Mouse (Mus musculus): Measurements from ENCODE around the gene Snx33. TPM values are rescaled to one million over a fixed set of nuclear protein-coding genes. Genes with fewer than 3 reads are reported as not detected.

Gene Snx33
- total and polyA plus RNA-seq, 3 experiments, result 1.7 to 3.2 (median 2.6) TPM

DNA sequence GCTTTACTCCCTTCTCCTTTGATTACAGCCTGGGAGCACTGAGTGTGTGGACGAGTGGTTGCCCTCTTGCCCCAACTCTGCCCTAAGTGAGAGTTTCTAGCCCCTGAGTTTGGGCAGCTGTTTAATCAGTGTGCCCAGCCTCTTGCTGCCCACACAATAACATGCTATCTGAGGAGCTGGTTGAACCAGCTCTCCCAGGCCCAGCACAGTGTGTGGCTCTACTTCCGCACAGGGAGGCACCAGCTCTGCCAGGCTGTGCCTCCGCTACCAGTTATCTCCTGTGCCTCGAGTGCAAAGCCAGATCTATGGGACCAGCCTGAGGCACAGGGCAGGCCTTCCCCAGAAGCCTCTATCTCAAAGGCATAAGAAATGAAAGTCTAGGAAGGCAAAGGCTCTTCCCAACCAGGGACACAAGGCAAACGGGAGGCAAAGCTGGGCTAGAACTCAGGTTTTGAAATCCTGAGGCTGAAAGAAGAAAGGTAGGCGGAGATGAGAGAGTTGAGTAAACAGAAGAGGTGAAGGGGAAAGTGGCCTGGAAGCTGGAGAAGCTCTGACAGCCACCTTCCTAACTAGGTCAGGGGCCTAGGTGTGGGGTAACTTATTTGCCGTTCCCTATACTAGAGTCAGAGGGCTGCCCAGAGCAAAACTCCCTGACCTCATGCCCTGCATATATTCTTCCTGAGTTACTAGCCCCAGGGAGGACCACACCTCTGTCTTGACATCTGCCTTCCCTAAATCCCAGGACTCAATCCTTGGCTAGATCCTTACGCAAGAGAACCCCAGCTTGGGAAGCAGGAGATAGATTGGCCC lies 4.1 kb downstream of the Snx33 start:
- H3K4me1 ChIP-seq (ENCODE audit: control insufficient read depth in 1 of 2, insufficient read depth in 2 of 2), result peaks cover 17 to 34% of the 10 kb centered on the region in 2 experiments
- dilution Hi-C loops (cut with MboI; ENCODE audit: extremely low pct_ligation_motif_present, extremely low pct_unique_long_range_greater_than_20kb, low sequenced_read_pairs), result no loop called here
- H3K4me3 ChIP-seq (replicated peaks in 1 of 3; ENCODE audit: low read depth in 2 of 3, low read length in 2 of 3, poor library complexity in 1 of 3), result no peak overlapping the region
- H3K27ac ChIP-seq (ENCODE audit: insufficient read depth, low read depth), result no peak overlapping the region
- H3K4me2 ChIP-seq (ENCODE audit: insufficient read depth, low read depth, poor library complexity, severe bottlenecking), result 0 out of 2 replicates have a peak overlapping the region, but pooled peaks have one; percentile 19
- H3K27me3 ChIP-seq (replicated peaks), result peaks cover 6% of the 10 kb centered on the region
- in situ Hi-C loops (cut with MboI; ENCODE audit: low pct_ligation_motif_present, low pct_unique_long_range_greater_than_20kb, low sequenced_read_pairs), result no loop called here
- TF ChIP-seq TCF12 (IDR thresholded peaks at IDR 0.05; ENCODE audit: low read depth, low read length) (no peak), JUND (conservative IDR thresholded peaks at IDR 0.05; ENCODE audit: low read depth, low read length) (no peak), TBP (conservative IDR thresholded peaks at IDR 0.05; ENCODE audit: low read depth, low read length) (no peak), CHD2 (IDR thresholded peaks at IDR 0.05; ENCODE audit: low read length) (no peak), PAX5 (IDR thresholded peaks at IDR 0.05; ENCODE audit: low read length) (no peak), RAD21 (IDR thresholded peaks at IDR 0.05; ENCODE audit: low read depth, low read length) (no peak), UBTF (IDR thresholded peaks at IDR 0.05; ENCODE audit: low read depth, low read length) (no peak), BHLHE40 (IDR thresholded peaks at IDR 0.05; ENCODE audit: low read depth, low read length) (no peak), E2F4 (IDR thresholded peaks at IDR 0.05; ENCODE audit: insufficient replicate concordance, low read depth, low read length) (no peak), ZKSCAN1 (IDR thresholded peaks at IDR 0.05; ENCODE audit: borderline replicate concordance, low read depth, low read length) (no peak), GABPA (IDR thresholded peaks at IDR 0.05; ENCODE audit: insufficient replicate concordance, low read depth, low read length) (no peak), SMC3 (IDR thresholded peaks at IDR 0.05; ENCODE audit: low read depth, low read length) (no peak), MAZ (IDR thresholded peaks at IDR 0.05; ENCODE audit: low read depth, low read length) (no peak), MAFK (IDR thresholded peaks at IDR 0.05; ENCODE audit: insufficient replicate concordance, low read length) (no peak), USF2 (conservative IDR thresholded peaks at IDR 0.05; ENCODE audit: low read depth, low read length) (no peak), ELF1 (IDR thresholded peaks at IDR 0.05; ENCODE audit: low read depth, low read length) (no peak), POLR2AphosphoS2 (IDR thresholded peaks at IDR 0.05; ENCODE audit: low read depth, low read length) (no peak), CHD1 (IDR thresholded peaks at IDR 0.05; ENCODE audit: low read depth, low read length) (no peak), NRF1 (IDR thresholded peaks at IDR 0.05; ENCODE audit: low read depth, low read length) (no peak)
- H3K36me3 ChIP-seq (replicated peaks in 1 of 2; ENCODE audit: control insufficient read depth in 1 of 2, insufficient read depth in 1 of 2, low read length in 1 of 2), result peaks cover 3 to 51% of the 10 kb centered on the region in 2 experiments
- peaks cover 6% of the 10 kb centered on the region for H3K9me3 ChIP-seq (replicated peaks; ENCODE audit: low read length)
- 0 out of 2 replicates have a peak overlapping the region, but pooled peaks have one; percentile 3 for H3K9ac ChIP-seq (ENCODE audit: insufficient read depth, low read depth)
- no peak for DNase-seq (ENCODE audit: extremely low read depth)
- no peaks in the 10 kb centered on the region for H3K79me2 ChIP-seq (replicated peaks; ENCODE audit: control insufficient read depth, extremely low read depth, insufficient read depth, poor library complexity, severe bottlenecking)

GRCm38 (mm10) chr9:56922746-56923145 lies 5.4 kb downstream of the Snx33 start:
- no peak overlapping the region for H3K27ac ChIP-seq (ENCODE audit: insufficient read depth, low read depth)
- peaks cover 6% of the 10 kb centered on the region for H3K9me3 ChIP-seq (replicated peaks; ENCODE audit: low read length)
- H3K4me1 ChIP-seq (ENCODE audit: control insufficient read depth in 1 of 2, insufficient read depth in 2 of 2), result peaks cover 17 to 27% of the 10 kb centered on the region in 2 experiments
- H3K79me2 ChIP-seq (replicated peaks; ENCODE audit: control insufficient read depth, extremely low read depth, insufficient read depth, poor library complexity, severe bottlenecking), result no peaks in the 10 kb centered on the region
- no peak overlapping the region for H3K4me2 ChIP-seq (ENCODE audit: insufficient read depth, low read depth, poor library complexity, severe bottlenecking)
- dilution Hi-C loops (cut with MboI; ENCODE audit: extremely low pct_ligation_motif_present, extremely low pct_unique_long_range_greater_than_20kb, low sequenced_read_pairs) (no loop called here), in situ Hi-C loops (cut with MboI; ENCODE audit: low pct_ligation_motif_present, low pct_unique_long_range_greater_than_20kb, low sequenced_read_pairs) (no loop called here)
- no peak for DNase-seq (ENCODE audit: extremely low read depth)
- peaks cover 8 to 62% of the 10 kb centered on the region in 2 experiments for H3K36me3 ChIP-seq (replicated peaks in 1 of 2; ENCODE audit: control insufficient read depth in 1 of 2, insufficient read depth in 1 of 2, low read length in 1 of 2)
- H3K27me3 ChIP-seq (replicated peaks), result no peaks in the 10 kb centered on the region
- no peak overlapping the region for H3K9ac ChIP-seq (ENCODE audit: insufficient read depth, low read depth)
- no peak overlapping the region for H3K4me3 ChIP-seq (replicated peaks in 1 of 3; ENCODE audit: low read depth in 2 of 3, low read length in 2 of 3, poor library complexity in 1 of 3)
- TF ChIP-seq ZKSCAN1 (IDR thresholded peaks at IDR 0.05; ENCODE audit: borderline replicate concordance, low read depth, low read length) (no peak), MEF2A (IDR thresholded peaks at IDR 0.05; ENCODE audit: borderline replicate concordance, low read depth, low read length) (no peak), ZNF384 (IDR thresholded peaks at IDR 0.05; ENCODE audit: low read depth, low read length) (no peak), IRF4 (IDR thresholded peaks at IDR 0.05; ENCODE audit: low read depth, low read length) (no peak), MAZ (IDR thresholded peaks at IDR 0.05; ENCODE audit: low read depth, low read length) (no peak), MYC (IDR thresholded peaks at IDR 0.05; ENCODE audit: low read depth, low read length) (no peak), NELFE (IDR thresholded peaks at IDR 0.05; ENCODE audit: low read depth, low read length) (no peak)

Measured in CH12.LX (cell line).